Mouse (Mus musculus): ENCODE measurements around the gene Retsat. TPM values are rescaled to one million over a fixed set of nuclear protein-coding genes. Genes with fewer than 3 reads are reported as not detected.

Gene Retsat
- polyA plus RNA-seq, 1 experiment from 2014 or later = 16.4 TPM

- DNase-seq (ENCODE audit: low spot score) = peak; percentile 23
- Histone ChIP-seq H3K36me3 (ENCODE audit: control insufficient read depth, insufficient read depth, low read length) (no peaks in the 10 kb centered on the region), H3K4me1 (ENCODE audit: control insufficient read depth, insufficient read depth, low read length) (no peaks in the 10 kb centered on the region), H3K4me3 (ENCODE audit: low read depth, low read length) (no peak overlapping the region), H3K9me3 (ENCODE audit: control insufficient read depth, low read length) (no peaks in the 10 kb centered on the region), H3K27ac (replicated peaks; ENCODE audit: low read depth, low read length) (no peak overlapping the region), H3K4me2 (ENCODE audit: low read depth, low read length) (no peak overlapping the region), H3K9ac (ENCODE audit: low read depth, low read length) (no peak overlapping the region), H3K27me3 (replicated peaks; ENCODE audit: control insufficient read depth, insufficient read depth, low read length) (no peaks in the 10 kb centered on the region)
- WGBS = 57% methylated on average over 5 of the region's 5 CpGs
- peak; percentile 47; the same call in 1 of the 2 replicates for ATAC-seq (ENCODE audit: low read depth)
Observed at GRCm38 (mm10) chr6:72562894-72563293, 35.4 kb upstream of the Retsat start.

GRCm38 (mm10) chr6:72565506-72565905 lies 32.8 kb upstream of the Retsat start:
- H3K9me3 ChIP-seq (ENCODE audit: control insufficient read depth, low read length) = no peaks in the 10 kb centered on the region
- WGBS = 71% methylated on average over 7 of the region's 7 CpGs

DNA sequence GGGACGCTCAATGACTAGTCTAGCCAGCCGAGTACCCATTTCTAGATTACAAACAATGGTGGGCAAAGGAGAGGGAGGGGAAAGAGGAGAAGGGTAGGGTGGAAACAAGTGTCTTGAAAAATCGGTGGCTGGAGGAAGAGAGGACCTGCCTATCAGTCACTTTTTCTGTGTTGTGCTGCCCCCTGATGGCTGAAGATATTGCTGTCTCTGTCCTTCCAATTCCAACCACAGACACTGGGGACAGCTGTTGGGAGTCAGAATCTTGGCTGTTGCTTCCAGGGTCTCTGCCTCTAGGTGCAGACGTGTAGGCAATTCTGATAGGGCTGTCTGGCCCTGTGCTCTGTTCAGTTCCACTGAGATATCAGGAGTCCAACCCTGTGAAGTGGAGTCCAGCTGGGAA lies 32.2 kb upstream of the Retsat start:
- 2% methylated on average over 4 of the region's 4 CpGs for WGBS
- Histone ChIP-seq H3K9me3 (ENCODE audit: control insufficient read depth, low read length) (no peaks in the 10 kb centered on the region), H3K27ac (replicated peaks; ENCODE audit: low read depth, low read length) (no peak overlapping the region)

More at GRCm38 (mm10) chr6:72565506-72565905, 32.8 kb upstream of the Retsat start:
- DNase-seq (ENCODE audit: low spot score) (no peak), ATAC-seq (ENCODE audit: low read depth) (no peak)
- Histone ChIP-seq H3K4me2 (ENCODE audit: low read depth, low read length) (no peak overlapping the region), H3K4me3 (ENCODE audit: low read depth, low read length) (no peak overlapping the region), H3K9ac (ENCODE audit: low read depth, low read length) (no peak overlapping the region), H3K27me3 (replicated peaks; ENCODE audit: control insufficient read depth, insufficient read depth, low read length) (no peaks in the 10 kb centered on the region), H3K4me1 (ENCODE audit: control insufficient read depth, insufficient read depth, low read length) (no peaks in the 10 kb centered on the region), H3K36me3 (ENCODE audit: control insufficient read depth, insufficient read depth, low read length) (no peaks in the 10 kb centered on the region), H3K27ac (replicated peaks; ENCODE audit: low read depth, low read length) (peak overlapping the region; percentile 44)

GRCm38 (mm10) chr6:72567508-72567907 lies 30.8 kb upstream of the Retsat start:
- 80% methylated on average over 5 of the region's 5 CpGs for WGBS
- no peak for ATAC-seq (ENCODE audit: low read depth)

More for the DNA sequence above, 32.2 kb upstream of the Retsat start:
- no peaks in the 10 kb centered on the region for H3K4me1 ChIP-seq (ENCODE audit: control insufficient read depth, insufficient read depth, low read length)
- ATAC-seq (ENCODE audit: low read depth) (peak; percentile 87), DNase-seq (ENCODE audit: low spot score) (peak; percentile 90)
- H3K27me3 ChIP-seq (replicated peaks; ENCODE audit: control insufficient read depth, insufficient read depth, low read length) = no peaks in the 10 kb centered on the region
- no peak overlapping the region for H3K4me2 ChIP-seq (ENCODE audit: low read depth, low read length)
- H3K36me3 ChIP-seq (ENCODE audit: control insufficient read depth, insufficient read depth, low read length) = no peaks in the 10 kb centered on the region
- no peak overlapping the region for H3K4me3 ChIP-seq (ENCODE audit: low read depth, low read length)
- H3K9ac ChIP-seq (ENCODE audit: low read depth, low read length) = no peak overlapping the region

GRCm38 (mm10) chr6:72568736-72569135 lies 29.5 kb upstream of the Retsat start:
- no peaks in the 10 kb centered on the region for H3K4me1 ChIP-seq (ENCODE audit: control insufficient read depth, insufficient read depth, low read length)
- H3K36me3 ChIP-seq (ENCODE audit: control insufficient read depth, insufficient read depth, low read length) = 0 out of 2 replicates have a peak, but pooled peaks cover 6% of the 10 kb centered on the region
- no peaks in the 10 kb centered on the region for H3K9me3 ChIP-seq (ENCODE audit: control insufficient read depth, low read length)
- 90% methylated on average over 10 of the region's 10 CpGs for WGBS
- no peaks in the 10 kb centered on the region for H3K27me3 ChIP-seq (replicated peaks; ENCODE audit: control insufficient read depth, insufficient read depth, low read length)
- no peak overlapping the region for H3K27ac ChIP-seq (replicated peaks; ENCODE audit: low read depth, low read length)
- DNase-seq (ENCODE audit: low spot score) (no peak), ATAC-seq (ENCODE audit: low read depth) (no peak)
- H3K4me3 ChIP-seq (ENCODE audit: low read depth, low read length) = no peak overlapping the region
- no peak overlapping the region for H3K4me2 ChIP-seq (ENCODE audit: low read depth, low read length)
- no peak overlapping the region for H3K9ac ChIP-seq (ENCODE audit: low read depth, low read length)

More at GRCm38 (mm10) chr6:72567508-72567907, 30.8 kb upstream of the Retsat start:
- no peaks in the 10 kb centered on the region for H3K27me3 ChIP-seq (replicated peaks; ENCODE audit: control insufficient read depth, insufficient read depth, low read length)
- H3K9me3 ChIP-seq (ENCODE audit: control insufficient read depth, low read length) = no peaks in the 10 kb centered on the region
- no peak overlapping the region for H3K4me2 ChIP-seq (ENCODE audit: low read depth, low read length)
- no peak for DNase-seq (ENCODE audit: low spot score)
- H3K27ac ChIP-seq (replicated peaks; ENCODE audit: low read depth, low read length) = no peak overlapping the region
- H3K9ac ChIP-seq (ENCODE audit: low read depth, low read length) = no peak overlapping the region
- 0 out of 2 replicates have a peak, but pooled peaks cover 3% of the 10 kb centered on the region for H3K36me3 ChIP-seq (ENCODE audit: control insufficient read depth, insufficient read depth, low read length)
- no peak overlapping the region for H3K4me3 ChIP-seq (ENCODE audit: low read depth, low read length)
- H3K4me1 ChIP-seq (ENCODE audit: control insufficient read depth, insufficient read depth, low read length) = no peaks in the 10 kb centered on the region

DNA sequence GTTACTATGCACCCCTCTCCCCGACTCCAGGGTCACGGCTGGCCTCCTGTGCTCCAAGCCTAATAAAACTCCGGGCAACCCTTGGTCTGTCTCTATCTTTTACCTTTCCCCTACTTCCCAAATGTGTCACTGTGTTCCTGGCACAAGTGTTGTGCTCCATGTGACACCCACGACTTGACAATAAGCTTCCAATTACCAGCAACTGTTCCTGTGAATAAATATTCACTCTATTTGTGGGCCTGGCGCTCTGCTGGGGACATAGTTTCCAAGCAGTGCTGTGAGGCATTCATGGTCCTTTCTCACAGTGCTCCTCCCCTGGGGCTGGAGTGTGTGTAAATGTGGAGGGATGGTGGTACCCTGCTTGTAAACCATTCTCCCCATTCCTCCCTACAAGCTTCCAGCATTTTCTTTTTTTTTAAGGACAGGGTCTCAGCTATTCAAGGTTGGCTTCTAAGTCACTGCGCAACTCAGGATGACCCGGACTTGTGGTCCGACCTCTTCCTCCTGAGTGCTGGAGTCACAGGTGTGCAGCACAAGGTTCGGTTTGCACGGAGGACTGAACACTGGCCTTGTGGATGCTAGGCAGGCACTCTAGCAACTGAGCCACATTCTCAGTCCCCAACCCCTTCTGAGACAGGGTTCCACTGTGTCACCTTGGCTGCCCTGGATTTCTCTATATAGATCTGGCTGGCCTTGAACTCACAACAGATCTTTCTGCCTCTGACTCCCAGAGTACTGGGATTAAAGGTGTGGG lies 27.5 kb upstream of the Retsat start:
- Histone ChIP-seq H3K4me2 (ENCODE audit: low read depth, low read length) (no peak overlapping the region), H3K4me3 (ENCODE audit: low read depth, low read length) (no peak overlapping the region), H3K4me1 (ENCODE audit: control insufficient read depth, insufficient read depth, low read length) (no peaks in the 10 kb centered on the region), H3K36me3 (ENCODE audit: control insufficient read depth, insufficient read depth, low read length) (0 out of 2 replicates have a peak, but pooled peaks cover 14% of the 10 kb centered on the region), H3K9ac (ENCODE audit: low read depth, low read length) (no peak overlapping the region), H3K27me3 (replicated peaks; ENCODE audit: control insufficient read depth, insufficient read depth, low read length) (no peaks in the 10 kb centered on the region), H3K9me3 (ENCODE audit: control insufficient read depth, low read length) (no peaks in the 10 kb centered on the region), H3K27ac (replicated peaks; ENCODE audit: low read depth, low read length) (no peak overlapping the region)
- WGBS = 88% methylated on average over 10 of the region's 10 CpGs
- DNase-seq (ENCODE audit: low spot score) = no peak
- no peak for ATAC-seq (ENCODE audit: low read depth)

- no peak overlapping the region for H3K4me2 ChIP-seq (ENCODE audit: low read depth, low read length)
- H3K27me3 ChIP-seq (replicated peaks; ENCODE audit: control insufficient read depth, insufficient read depth, low read length) = no peaks in the 10 kb centered on the region
- ATAC-seq (ENCODE audit: low read depth) (no peak), DNase-seq (ENCODE audit: low spot score) (no peak)
- H3K27ac ChIP-seq (replicated peaks; ENCODE audit: low read depth, low read length) = no peak overlapping the region
- H3K4me3 ChIP-seq (ENCODE audit: low read depth, low read length) = no peak overlapping the region
- no peaks in the 10 kb centered on the region for H3K9me3 ChIP-seq (ENCODE audit: control insufficient read depth, low read length)
- H3K9ac ChIP-seq (ENCODE audit: low read depth, low read length) = no peak overlapping the region
- H3K4me1 ChIP-seq (ENCODE audit: control insufficient read depth, insufficient read depth, low read length) = no peaks in the 10 kb centered on the region
- 0 out of 2 replicates have a peak, but pooled peaks cover 19% of the 10 kb centered on the region for H3K36me3 ChIP-seq (ENCODE audit: control insufficient read depth, insufficient read depth, low read length)
- WGBS = 34% methylated on average over 3 of the region's 3 CpGs
Observed at GRCm38 (mm10) chr6:72571826-72572225, 26.4 kb upstream of the Retsat start.

- no peak overlapping the region for H3K4me3 ChIP-seq (ENCODE audit: low read depth, low read length)
- no peaks in the 10 kb centered on the region for H3K4me1 ChIP-seq (ENCODE audit: control insufficient read depth, insufficient read depth, low read length)
- H3K36me3 ChIP-seq (ENCODE audit: control insufficient read depth, insufficient read depth, low read length) = 0 out of 2 replicates have a peak, but pooled peaks cover 44% of the 10 kb centered on the region
- H3K9ac ChIP-seq (ENCODE audit: low read depth, low read length) = no peak overlapping the region
- H3K27ac ChIP-seq (replicated peaks; ENCODE audit: low read depth, low read length) = no peak overlapping the region
- H3K27me3 ChIP-seq (replicated peaks; ENCODE audit: control insufficient read depth, insufficient read depth, low read length) = no peaks in the 10 kb centered on the region
- ATAC-seq (ENCODE audit: low read depth) = no peak
- H3K9me3 ChIP-seq (ENCODE audit: control insufficient read depth, low read length) = no peaks in the 10 kb centered on the region
- no peak for DNase-seq (ENCODE audit: low spot score)
- whole genome bisulfite sequencing = 86% methylated on average over 3 of the region's 3 CpGs
- no peak overlapping the region for H3K4me2 ChIP-seq (ENCODE audit: low read depth, low read length)
Observed at GRCm38 (mm10) chr6:72576041-72576440, 22.2 kb upstream of the Retsat start.
